Mouse (Mus musculus) lung, postnatal 4 days (tissue): ENCODE measurements around the gene C2cd2l.
A peak's percentile ranks its signal among the peaks of the same experiment; 100 is the strongest.
"Not testable (repeated sequence)": the region's sequence is repeated elsewhere in the genome, so short reads cannot be mapped to it uniquely, and the experiment has no call there.

Source experiments
- DNase-seq, 2 experiments: peaks; one replicate each; pipeline ENCODE4 v3.0.0; 2021

C2cd2l gene

GRCm38 (mm10) chr9:44311136-44312134 is 8.7 kb downstream of the C2cd2l start:
- peak; percentile 54 to 70 for DNase-seq

- DNase-seq = no peak
These were observed 9.3 kb downstream of the C2cd2l start for GRCm38 (mm10) chr9:44310750-44311135.

GRCm38 (mm10) chr9:44309756-44310155 is 10.3 kb downstream of the C2cd2l start:
- DNase-seq = no peak

GRCm38 (mm10) chr9:44307248-44307647 is 12.8 kb downstream of the C2cd2l start:
- DNase-seq = no peak

- DNase-seq = peak in 1 of 2 experiments; percentile 1
These were observed 13.6 kb downstream of the C2cd2l start for GRCm38 (mm10) chr9:44306532-44306931.

GRCm38 (mm10) chr9:44305466-44306079 is 14.5 kb downstream of the C2cd2l start, which contains the start of gene Hinfp:
Gene Hinfp, minus strand, starts transcription at chr9:44305671.
- DNase-seq = peak; percentile 95 to 99

GRCm38 (mm10) chr9:44300001-44300400 is 20.1 kb downstream of the C2cd2l start:
- DNase-seq = not testable (repeated sequence)

GRCm38 (mm10) chr9:44292490-44292889 is 27.6 kb downstream of the C2cd2l start:
- DNase-seq = peak in 1 of 2 experiments; percentile 61

GRCm38 (mm10) chr9:44288959-44289291 is 31.2 kb downstream of the C2cd2l start:
- DNase-seq = no peak

- DNase-seq = peak; percentile 22 to 30
These were observed 31.8 kb downstream of the C2cd2l start, which contains the start of gene Abcg4 for GRCm38 (mm10) chr9:44288076-44288958. Gene Abcg4, minus strand, starts transcription at chr9:44288615.

- peak; percentile 25 to 28 for DNase-seq
These were observed 32.5 kb downstream of the C2cd2l start for GRCm38 (mm10) chr9:44287401-44288075.

- DNase-seq = no peak
These were observed 33.1 kb downstream of the C2cd2l start for GRCm38 (mm10) chr9:44287003-44287400.

GRCm38 (mm10) chr9:44286256-44286850 is 33.7 kb downstream of the C2cd2l start:
- no peak for DNase-seq

GRCm38 (mm10) chr9:44283183-44283582 is 36.9 kb downstream of the C2cd2l start:
- DNase-seq = no peak

- no peak for DNase-seq
These were observed 50.1 kb downstream of the C2cd2l start for GRCm38 (mm10) chr9:44269973-44270372.

GRCm38 (mm10) chr9:44269077-44269476 is 51.0 kb downstream of the C2cd2l start:
- DNase-seq = peak in 1 of 2 experiments; percentile 46

GRCm38 (mm10) chr9:44268432-44268831 is 51.7 kb downstream of the C2cd2l start, which contains the start of gene Nlrx1:
Gene Nlrx1, minus strand, starts transcription at chr9:44268599.
- DNase-seq = peak in 1 of 2 experiments; percentile 51

- peak; percentile 95 to 96 for DNase-seq
These were observed 52.1 kb downstream of the C2cd2l start for GRCm38 (mm10) chr9:44268027-44268360.

GRCm38 (mm10) chr9:44267319-44268026 is 52.6 kb downstream of the C2cd2l start:
- peak; percentile 51 to 61 for DNase-seq

GRCm38 (mm10) chr9:44266478-44267226 is 53.4 kb downstream of the C2cd2l start:
- no peak for DNase-seq
